Mouse (Mus musculus) hindbrain, embryonic 10.5 days (tissue): Measurements from ENCODE around the gene Pigk. TPM values are rescaled to one million over a fixed set of nuclear protein-coding genes. Genes with fewer than 3 reads are reported as not detected.
A peak's percentile ranks its signal among the peaks of the same experiment; 100 is the strongest.

ENCODE experiments used
- DNase-seq: peaks from one replicate; pipeline ENCODE4 v3.0.0-alpha.2; 2017; ENCODE audit warnings: low spot score
- H3K27ac ChIP-seq: fragments of 300-500 bp; sonication (generic); 2 replicates; pipeline ENCODE4 v1.5.1; 2016; ENCODE audit warnings: mild to moderate bottlenecking, moderate library complexity
- H3K27me3 ChIP-seq: fragments of 300-500 bp; sonication (generic); 2 replicates; pipeline ENCODE4 v1.6.1; 2016; ENCODE audit warnings: mild to moderate bottlenecking; ENCODE audit not compliant: poor library complexity, insufficient read depth, severe bottlenecking
- H3K36me3 ChIP-seq: fragments of 300-500 bp; sonication (generic); 2 replicates; pipeline ENCODE4 v1.6.1; 2016; ENCODE audit warnings: mild to moderate bottlenecking, moderate library complexity
- H3K4me1 ChIP-seq: fragments of 300-500 bp; sonication (generic); replicated peaks from 2 replicates; pipeline ENCODE4 v1.6.1; 2016; ENCODE audit warnings: mild to moderate bottlenecking
- H3K4me3 ChIP-seq: fragments of 300-500 bp; sonication (generic); 2 replicates; pipeline ENCODE4 v1.5.1; 2016; ENCODE audit warnings: mild to moderate bottlenecking, moderate library complexity
- H3K9me3 ChIP-seq: fragments of 300-500 bp; sonication (generic); 2 replicates; pipeline ENCODE4 v1.6.1; 2016; ENCODE audit warnings: mild to moderate bottlenecking, moderate library complexity
- WGBS: fragments of 180-500 bp; shearing (Covaris S2); methylation state at CpG from one replicate; pipeline ENCODE4 v1.1.7; 2016; 5-methylcytosine and 5-hydroxymethylcytosine counted together
- polyA plus RNA-seq: library from polyadenylated mRNA; unstranded; fragments of >200 nt; fragmentation: Nextera tagmentation; extraction: Ambion mirVana; gene quantifications from 2 replicates; pipeline ENCODE4 v1.2.1, GENCODE M21; 2016

Pigk gene
- polyA plus RNA-seq, 1 experiment from 2014 or later, result 39.3 TPM

DNA sequence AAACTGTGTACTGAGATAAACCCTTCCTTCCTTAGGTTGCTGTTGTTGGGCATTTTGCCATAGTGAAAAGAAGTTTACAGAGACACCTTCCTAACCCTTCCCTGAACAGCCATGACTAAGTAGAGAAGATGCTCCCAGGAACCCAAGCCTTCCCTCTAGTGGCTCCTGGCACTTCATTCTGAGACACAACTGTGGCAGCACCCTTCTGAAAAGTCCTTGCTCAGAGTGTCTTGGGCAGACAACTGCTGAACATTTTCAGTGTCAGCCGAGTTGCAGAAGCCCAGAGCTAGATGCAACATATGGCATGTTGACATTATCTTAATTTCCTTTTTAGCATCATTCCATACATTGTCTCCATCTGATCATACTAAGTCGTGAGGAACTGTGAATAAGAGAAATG, 123.5 kb downstream of the Pigk start:
- DNase-seq, result no peak
- Histone ChIP-seq H3K36me3 (no peaks in the 10 kb centered on the region), H3K4me3 (no peak overlapping the region), H3K27ac (no peak overlapping the region), H3K27me3 (no peaks in the 10 kb centered on the region), H3K4me1 (no peaks in the 10 kb centered on the region), H3K9me3 (no peaks in the 10 kb centered on the region)
- WGBS, result 68% methylated on average over 2 of the region's 2 CpGs

DNA sequence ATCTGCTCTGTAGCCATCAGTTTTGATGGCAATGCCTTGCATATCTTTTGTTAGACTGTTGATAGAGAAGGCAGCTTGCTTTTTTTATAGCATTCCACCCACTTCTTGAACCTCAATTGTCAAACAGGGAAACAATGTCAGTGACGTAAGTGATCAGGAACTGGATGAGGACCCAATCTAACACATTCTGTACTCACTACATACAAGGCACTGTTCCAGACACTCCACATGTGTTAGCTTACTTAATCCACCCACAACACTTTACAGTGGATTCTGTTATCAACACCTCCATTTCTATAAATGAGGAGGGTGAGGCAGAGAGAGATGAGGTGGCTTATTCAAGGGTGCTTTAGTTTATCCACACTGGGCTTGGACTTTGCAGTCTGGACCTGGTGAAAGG, 124.0 kb downstream of the Pigk start:
- 91% methylated on average over 1 of the region's 1 CpGs for WGBS

DNA sequence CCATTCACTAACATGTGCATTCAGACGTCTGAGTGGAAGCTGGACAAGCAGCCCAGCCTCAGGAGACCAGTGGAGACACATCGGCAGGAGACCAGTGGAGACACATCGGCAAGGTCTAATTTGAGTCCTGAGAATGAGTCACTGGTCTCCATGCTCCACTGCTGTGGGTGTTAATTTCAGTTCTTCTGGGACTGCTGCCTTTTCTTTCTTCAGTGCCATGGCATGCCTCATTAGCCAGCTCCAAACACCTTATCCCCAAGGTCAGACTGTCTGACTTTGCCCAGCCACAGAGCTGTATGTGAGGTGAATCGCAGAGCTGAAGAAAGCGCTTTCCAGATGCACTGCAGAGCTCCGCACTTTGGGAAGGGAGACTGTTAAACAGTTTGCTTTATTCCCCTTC, 127.4 kb downstream of the Pigk start:
- Histone ChIP-seq H3K27me3 (no peaks in the 10 kb centered on the region), H3K4me3 (no peak overlapping the region), H3K36me3 (no peaks in the 10 kb centered on the region), H3K27ac (0 out of 2 replicates have a peak overlapping the region, but pooled peaks have one; percentile 16), H3K9me3 (no peaks in the 10 kb centered on the region), H3K4me1 (0 out of 2 replicates have a peak, but pooled peaks cover 5% of the 10 kb centered on the region)
- DNase-seq, result no peak
- 87% methylated on average over 6 of the region's 6 CpGs for WGBS

More for the DNA sequence above, 124.0 kb downstream of the Pigk start:
- DNase-seq, result no peak
- H3K36me3 ChIP-seq, result no peaks in the 10 kb centered on the region
- H3K4me1 ChIP-seq, result no peaks in the 10 kb centered on the region
- H3K27me3 ChIP-seq, result no peaks in the 10 kb centered on the region
- H3K27ac ChIP-seq, result no peak overlapping the region
- H3K4me3 ChIP-seq, result no peak overlapping the region
- H3K9me3 ChIP-seq, result no peaks in the 10 kb centered on the region

DNA sequence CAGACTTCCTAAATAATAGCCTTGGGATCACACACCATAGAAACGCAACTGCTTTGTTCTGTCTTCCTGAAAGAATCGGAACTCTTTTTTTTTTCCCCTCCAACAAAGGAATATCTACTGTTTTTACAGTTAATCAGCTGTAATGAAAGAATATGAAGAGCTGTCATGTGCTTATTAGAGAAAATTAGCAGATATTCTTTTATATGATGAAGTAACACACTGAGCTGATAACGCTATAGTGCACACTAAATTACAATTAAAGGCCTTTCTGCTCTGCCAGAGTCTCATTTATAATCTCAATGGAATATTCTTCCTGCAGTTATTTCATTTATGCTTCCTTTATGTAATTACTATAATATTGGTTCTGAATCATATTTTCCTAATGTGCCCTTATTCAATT, 128.7 kb downstream of the Pigk start:
- Histone ChIP-seq H3K27ac (no peak overlapping the region), H3K4me1 (0 out of 2 replicates have a peak, but pooled peaks cover 7% of the 10 kb centered on the region), H3K36me3 (no peaks in the 10 kb centered on the region), H3K27me3 (no peaks in the 10 kb centered on the region), H3K4me3 (no peak overlapping the region), H3K9me3 (no peaks in the 10 kb centered on the region)
- WGBS, result 84% methylated on average over 3 of the region's 3 CpGs
- DNase-seq, result no peak

DNA sequence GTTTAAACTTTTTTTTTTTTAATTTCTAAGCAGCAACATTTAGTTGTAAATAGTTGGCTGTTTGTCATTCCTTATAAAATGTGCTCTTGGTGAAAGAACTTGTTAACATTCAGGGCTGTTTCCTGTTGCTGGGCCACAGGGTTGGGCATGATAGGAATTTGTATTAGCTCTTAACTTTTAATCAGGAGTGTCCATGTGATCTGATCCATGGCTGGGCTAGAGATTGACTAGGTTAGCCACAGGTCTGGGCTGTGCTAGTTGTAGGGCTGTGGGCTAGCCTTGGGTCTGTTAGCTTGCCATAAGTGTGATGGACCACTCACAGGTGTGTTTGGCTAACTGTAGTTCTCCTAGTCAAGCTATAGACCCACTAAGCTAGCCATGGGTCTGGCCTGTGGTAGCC, 130.0 kb downstream of the Pigk start:
- DNase-seq, result no peak
- no peaks in the 10 kb centered on the region for H3K27me3 ChIP-seq
- H3K36me3 ChIP-seq, result no peaks in the 10 kb centered on the region
- H3K9me3 ChIP-seq, result no peaks in the 10 kb centered on the region
- H3K4me3 ChIP-seq, result no peak overlapping the region
- H3K27ac ChIP-seq, result no peak overlapping the region
- 0 out of 2 replicates have a peak, but pooled peaks cover 7% of the 10 kb centered on the region for H3K4me1 ChIP-seq

DNA sequence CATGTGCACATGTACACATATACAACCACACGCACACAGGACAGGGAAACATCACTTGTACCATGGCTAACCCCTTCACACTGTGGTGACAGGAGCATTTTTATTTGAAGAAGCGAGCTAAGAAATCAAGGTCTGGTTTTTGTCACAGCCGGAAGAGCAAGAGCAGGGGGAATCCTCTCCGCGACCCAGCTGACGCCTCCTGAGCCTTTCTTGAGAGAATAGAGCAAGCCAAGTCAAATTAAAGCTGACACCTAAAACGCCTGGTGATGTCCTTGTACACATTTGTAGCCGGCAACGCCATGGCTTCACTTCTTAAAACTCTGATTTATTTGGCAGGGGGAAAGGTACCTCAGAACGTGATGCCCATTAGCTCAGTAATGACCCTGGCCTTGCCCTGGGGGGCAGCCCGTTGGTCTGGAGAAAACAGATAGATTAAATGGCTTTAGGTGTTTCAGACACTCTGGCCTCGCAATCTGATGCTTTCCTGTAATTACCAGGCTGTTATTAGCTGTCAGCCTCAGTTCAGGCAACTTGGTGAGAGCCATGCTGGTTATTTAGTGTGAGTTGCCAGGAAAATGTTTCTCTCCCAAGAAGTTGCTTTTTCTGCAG, 141.2 kb downstream of the Pigk start:
- no peak for DNase-seq
- no peaks in the 10 kb centered on the region for H3K9me3 ChIP-seq
- peaks cover 15% of the 10 kb centered on the region for H3K4me1 ChIP-seq
- 71% methylated on average over 12 of the region's 12 CpGs for WGBS
- 0 out of 2 replicates have a peak overlapping the region, but pooled peaks have one; percentile 5 for H3K27ac ChIP-seq
- no peaks in the 10 kb centered on the region for H3K36me3 ChIP-seq
- H3K27me3 ChIP-seq, result no peaks in the 10 kb centered on the region
- H3K4me3 ChIP-seq, result no peak overlapping the region

DNA sequence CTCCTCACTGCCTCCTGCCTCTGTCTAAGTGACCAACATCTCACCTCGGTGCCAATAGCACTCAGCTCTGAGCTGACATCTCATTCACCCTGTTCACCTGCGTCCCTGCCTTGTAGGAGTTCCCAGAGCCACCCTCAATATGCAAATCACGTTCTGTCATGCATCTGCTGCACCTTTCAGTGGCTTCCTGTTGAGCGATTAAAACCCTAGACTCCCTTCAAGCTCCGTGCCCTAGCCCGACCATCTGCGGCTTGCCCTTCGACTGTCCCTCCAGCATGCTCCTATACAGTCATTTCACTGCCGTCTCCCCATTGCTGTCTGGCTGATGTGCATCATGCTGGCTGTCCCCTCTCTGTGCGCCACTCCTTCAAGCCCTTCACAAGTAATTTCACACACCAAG, 142.2 kb downstream of the Pigk start:
- no peak for DNase-seq
- Histone ChIP-seq H3K9me3 (no peaks in the 10 kb centered on the region), H3K4me1 (peaks cover 15% of the 10 kb centered on the region), H3K36me3 (no peaks in the 10 kb centered on the region), H3K27ac (no peak overlapping the region), H3K4me3 (no peak overlapping the region), H3K27me3 (no peaks in the 10 kb centered on the region)
- 71% methylated on average over 10 of the region's 10 CpGs for WGBS

DNA sequence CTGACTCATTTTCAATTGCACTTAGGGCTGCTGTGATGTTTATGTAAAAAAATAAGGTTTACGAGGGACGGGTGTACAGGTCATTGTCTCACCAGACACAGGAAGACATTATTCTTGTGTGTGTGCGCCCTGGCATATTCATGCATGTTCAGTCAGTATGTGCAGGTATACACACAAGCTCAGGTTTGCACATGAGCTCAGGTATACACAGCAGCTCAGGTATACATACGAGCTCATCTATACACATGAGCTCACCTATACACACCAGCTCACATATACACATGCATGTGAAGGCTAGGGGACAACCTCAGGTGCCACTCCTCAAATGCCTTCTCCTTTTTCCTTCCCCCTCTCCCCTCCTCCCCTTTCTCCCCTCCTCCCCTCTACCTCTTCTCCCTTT, 147.6 kb downstream of the Pigk start:
- peaks cover 7% of the 10 kb centered on the region; the same call in 1 of the 2 replicates for H3K4me1 ChIP-seq
- H3K36me3 ChIP-seq, result no peaks in the 10 kb centered on the region
- no peak for DNase-seq
- WGBS, result 84% methylated on average over 4 of the region's 4 CpGs
- no peak overlapping the region for H3K27ac ChIP-seq
- no peak overlapping the region for H3K4me3 ChIP-seq
- no peaks in the 10 kb centered on the region; the same call in 1 of the 2 replicates for H3K27me3 ChIP-seq
- no peaks in the 10 kb centered on the region for H3K9me3 ChIP-seq

DNA sequence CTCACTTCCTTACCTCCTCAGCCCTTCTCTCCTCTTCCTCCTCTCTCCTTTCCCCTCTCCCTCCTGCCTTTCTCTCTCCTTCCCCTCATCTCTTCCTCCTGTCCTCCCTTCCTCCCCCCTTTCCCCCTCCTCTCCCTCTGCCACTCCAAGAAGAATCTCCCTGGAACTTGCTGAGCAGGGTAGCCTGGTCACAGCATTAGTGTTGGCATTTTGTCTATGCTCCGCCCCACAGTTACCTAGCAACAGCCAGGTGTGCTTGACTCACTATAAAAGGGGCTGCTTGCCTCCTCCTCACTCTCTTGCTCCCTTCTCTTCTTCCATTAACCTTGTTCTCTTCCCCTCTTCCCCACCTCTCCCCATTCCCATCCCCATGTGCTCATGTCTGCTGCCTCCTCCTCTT, 148.1 kb downstream of the Pigk start:
- no peaks in the 10 kb centered on the region for H3K36me3 ChIP-seq
- WGBS, result 65% methylated on average over 1 of the region's 1 CpGs
- no peaks in the 10 kb centered on the region; the same call in 1 of the 2 replicates for H3K27me3 ChIP-seq
- no peak overlapping the region for H3K27ac ChIP-seq
- no peaks in the 10 kb centered on the region for H3K9me3 ChIP-seq
- peaks cover 10% of the 10 kb centered on the region; the same call in 1 of the 2 replicates for H3K4me1 ChIP-seq
- DNase-seq, result no peak
- H3K4me3 ChIP-seq, result no peak overlapping the region

DNA sequence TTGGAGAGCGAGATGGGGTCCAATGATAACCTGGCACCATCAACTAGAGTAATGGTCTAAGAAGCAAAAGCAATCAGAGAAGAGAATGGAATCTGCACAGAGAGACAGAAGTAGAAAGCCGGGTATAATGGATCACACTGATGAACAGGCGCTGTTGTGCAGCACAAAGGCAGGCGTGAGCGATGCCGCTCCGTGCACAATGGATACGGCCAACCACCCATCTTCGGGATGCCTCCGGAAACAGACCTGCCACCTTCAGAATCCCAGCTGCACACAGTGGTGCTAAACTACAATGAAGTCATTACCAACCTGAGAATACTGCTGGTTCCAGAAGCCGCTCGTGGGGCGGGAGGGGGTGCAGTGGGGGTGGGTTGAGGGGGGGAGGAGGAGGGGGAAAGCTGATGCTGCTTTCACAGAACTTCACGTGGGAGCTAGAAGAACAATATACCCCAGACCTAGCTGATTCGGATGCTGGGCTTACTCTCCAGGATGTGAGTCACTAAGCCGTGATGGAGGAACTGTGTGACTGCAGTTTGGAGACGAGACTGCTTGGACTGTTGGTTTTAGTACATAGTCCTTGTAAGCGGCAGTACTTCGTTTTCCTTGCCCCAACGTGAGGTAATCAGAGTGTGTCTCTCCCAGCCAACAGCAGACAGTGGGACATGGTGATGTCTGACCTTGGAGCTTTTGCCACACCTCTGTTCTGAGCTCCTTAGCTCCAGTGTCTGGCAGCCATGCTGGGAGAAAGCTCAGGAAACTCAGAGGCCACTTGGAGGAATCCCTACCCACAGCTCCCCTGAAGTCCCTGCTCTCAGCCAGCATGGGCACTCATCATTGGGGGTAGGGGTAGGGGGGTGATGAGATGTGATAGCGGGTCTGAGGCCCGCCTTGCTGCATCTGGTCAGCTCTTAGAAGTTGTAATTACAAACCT, 152.4 kb downstream of the Pigk start:
- DNase-seq, result no peak
- Histone ChIP-seq H3K9me3 (no peaks in the 10 kb centered on the region), H3K4me3 (no peak overlapping the region), H3K4me1 (peaks cover 21% of the 10 kb centered on the region), H3K27me3 (no peaks in the 10 kb centered on the region; the same call in 1 of the 2 replicates), H3K36me3 (no peaks in the 10 kb centered on the region), H3K27ac (peak overlapping the region; percentile 45)
- WGBS, result 84% methylated on average over 22 of the region's 22 CpGs

DNA sequence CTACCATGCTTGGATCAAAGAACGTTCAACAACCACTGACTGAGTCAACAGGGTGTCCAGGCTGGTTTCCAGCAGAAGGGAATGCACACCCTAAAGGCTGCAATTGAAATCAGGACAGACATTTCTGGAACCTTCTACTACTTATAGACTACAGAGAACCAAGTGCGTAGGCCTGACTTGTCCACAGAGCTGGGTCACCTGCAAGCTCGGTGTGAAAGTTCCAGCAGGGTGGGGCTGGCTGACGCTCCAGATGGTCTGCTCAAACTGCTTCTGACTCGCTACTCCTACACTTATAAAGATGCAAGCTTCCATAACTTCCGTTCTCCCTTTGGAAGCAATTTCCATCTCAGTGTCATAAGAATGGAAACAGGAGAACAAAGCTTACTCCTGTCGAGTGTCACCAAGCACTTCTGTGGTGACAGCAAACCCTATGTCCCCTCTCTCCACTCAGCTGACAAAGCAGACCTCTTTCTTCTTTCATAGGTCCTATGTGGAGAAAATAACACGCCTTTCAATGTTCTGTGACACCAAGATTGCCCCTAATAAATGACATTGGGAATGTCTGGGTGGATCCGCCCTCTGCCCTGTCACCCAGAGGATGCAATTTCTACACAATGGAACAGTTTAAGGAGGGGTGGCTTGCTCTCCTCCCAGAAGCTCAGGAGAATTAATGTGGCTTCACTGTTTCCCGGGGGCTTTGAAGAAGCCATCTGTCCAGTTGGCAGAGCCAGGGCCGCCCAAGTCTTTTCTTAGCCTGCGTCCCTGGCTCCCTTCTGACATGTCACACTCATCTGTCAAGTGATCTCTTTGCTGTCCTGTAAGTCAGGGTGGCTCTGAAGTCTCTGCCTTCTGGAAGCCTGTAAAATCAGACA, 154.0 kb downstream of the Pigk start:
- peak; percentile 20 for DNase-seq
- Histone ChIP-seq H3K27me3 (no peaks in the 10 kb centered on the region), H3K36me3 (no peaks in the 10 kb centered on the region), H3K27ac (0 out of 2 replicates have a peak overlapping the region, but pooled peaks have one; percentile 42), H3K4me3 (no peak overlapping the region), H3K4me1 (peaks cover 23% of the 10 kb centered on the region), H3K9me3 (no peaks in the 10 kb centered on the region)
- 65% methylated on average over 12 of the region's 12 CpGs for WGBS

DNA sequence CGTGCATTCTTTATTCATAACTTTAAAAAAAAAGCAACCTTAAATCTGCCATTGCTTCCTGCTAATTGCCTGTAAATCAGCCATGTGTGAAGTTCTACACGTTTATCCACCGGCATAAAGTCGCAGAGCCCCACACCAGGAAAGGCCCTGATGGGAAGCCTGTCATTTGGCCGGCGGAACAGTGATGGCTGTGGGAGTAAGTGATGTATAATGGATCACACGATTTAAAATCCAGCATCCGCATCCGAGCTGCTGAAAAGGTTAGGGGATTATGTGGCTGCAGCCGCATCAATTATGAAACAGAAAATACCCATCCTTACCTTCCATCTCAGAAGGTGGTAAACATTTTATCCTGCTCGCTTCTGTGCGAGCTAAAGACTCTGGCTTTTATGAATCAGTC, 158.2 kb downstream of the Pigk start:
- no peaks in the 10 kb centered on the region for H3K9me3 ChIP-seq
- DNase-seq, result no peak
- 86% methylated on average over 12 of the region's 12 CpGs for whole genome bisulfite sequencing
- no peak overlapping the region for H3K4me3 ChIP-seq
- H3K36me3 ChIP-seq, result no peaks in the 10 kb centered on the region
- no peaks in the 10 kb centered on the region for H3K27me3 ChIP-seq
- no peak overlapping the region for H3K27ac ChIP-seq
- peaks cover 23% of the 10 kb centered on the region for H3K4me1 ChIP-seq
